In the genomic region with DNA sequence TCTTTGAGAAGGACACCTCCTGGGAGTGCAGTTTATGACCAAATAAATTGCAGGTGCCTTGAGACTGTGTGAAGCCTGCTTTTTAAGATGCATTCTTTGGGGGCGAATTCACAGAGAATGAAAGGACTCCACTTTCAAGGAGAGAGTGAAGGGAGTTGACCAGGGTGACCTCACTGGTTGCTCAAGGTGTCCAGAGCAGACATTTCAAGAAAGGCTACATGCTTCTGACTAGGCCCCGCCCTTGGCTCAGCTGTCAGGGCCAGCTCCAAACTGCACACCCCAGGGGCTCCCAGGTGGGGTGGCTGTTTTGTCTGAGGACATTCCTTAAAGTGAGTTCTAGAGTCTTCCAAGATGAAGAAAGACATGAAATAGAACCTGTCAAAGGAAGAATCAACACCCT, we compare ENCODE assay signal across 27 mouse cellular contexts. TPM values are rescaled to one million over a fixed set of nuclear protein-coding genes. Genes with fewer than 3 reads are reported as not detected.
DNase-seq lines count a peak whose midpoint lies in the region; ATAC-seq and TF ChIP-seq lines count a peak whose summit lies in the region.
"Had no signal": no experiment of that assay in that cellular context is flagged by ENCODE, and none has a peak within 500 bp of the region (broad histone marks: within the 10 kb centered on the region; RNA-seq: fewer than 3 reads in every experiment).

No protein-coding gene starts in this region.

- no peak overlapping the region for H3K4me3 ChIP-seq in lung, postnatal 0 days (ENCODE audit: low read depth, low read length)
- no peak overlapping the region for H3K4me3 ChIP-seq in stomach, embryonic 15.5 days (replicated peaks)
- no peak overlapping the region for H3K4me3 ChIP-seq in stomach, postnatal 0 days (ENCODE audit: low read depth, low read length)
- H3K4me3 ChIP-seq in neural tube, embryonic 15.5 days (replicated peaks): no peak overlapping the region
- H3K4me3 ChIP-seq: embryonic facial prominence, embryonic 13.5 days; embryonic facial prominence, embryonic 15.5 days; erythroblast, embryonic 14.5 days; forebrain, embryonic 10.5 days; forebrain, embryonic 12.5 days had no signal

- H3K9me3 ChIP-seq in lung, postnatal 0 days (ENCODE audit: low read length): no peaks in the 10 kb centered on the region
- H3K9me3 ChIP-seq in stomach, embryonic 15.5 days: no peaks in the 10 kb centered on the region
- no peaks in the 10 kb centered on the region for H3K9me3 ChIP-seq in stomach, postnatal 0 days (ENCODE audit: control insufficient read depth, low read length)
- no peaks in the 10 kb centered on the region for H3K9me3 ChIP-seq in neural tube, embryonic 15.5 days (replicated peaks)
- H3K9me3 ChIP-seq: embryonic facial prominence, embryonic 13.5 days; embryonic facial prominence, embryonic 15.5 days; forebrain, embryonic 10.5 days; forebrain, embryonic 12.5 days; G1E had no signal

- DNase-seq in lung, postnatal 0 days (ENCODE audit: low spot score): peak; percentile 63
- DNase-seq in lung, postnatal 4 days: no peak
- no peak for DNase-seq in stomach, postnatal 0 days (ENCODE audit: low spot score)
- DNase-seq: adrenal gland, adult 8-10 months; adrenal gland, postnatal 14 days; adrenal gland, postnatal 36 days; B cell, adult 2 months; cerebellum, adult 11 months; cerebellum, adult 18-20 months; cerebellum, adult 8-10 months; cerebellum, adult 9-11 months; cerebellum, postnatal 14 days; cerebellum, postnatal 36 days; embryo, embryonic 11 days had no signal

- H3K27me3 ChIP-seq in lung, postnatal 0 days (replicated peaks; ENCODE audit: insufficient read depth, low read length): peaks cover 18% of the 10 kb centered on the region
- peaks cover 33% of the 10 kb centered on the region for H3K27me3 ChIP-seq in stomach, embryonic 15.5 days (replicated peaks)
- H3K27me3 ChIP-seq in stomach, postnatal 0 days (ENCODE audit: control insufficient read depth, insufficient read depth, low read length): 0 out of 2 replicates have a peak, but pooled peaks cover 3% of the 10 kb centered on the region
- H3K27me3 ChIP-seq in neural tube, embryonic 15.5 days (replicated peaks): peaks cover 52% of the 10 kb centered on the region
- H3K27me3 ChIP-seq: Patski had no signal

- TF ChIP-seq CTCF in lung, postnatal 0 days (IDR thresholded peaks at IDR 0.05): no peak
- TF ChIP-seq CTCF in stomach, postnatal 0 days (IDR thresholded peaks at IDR 0.05; ENCODE audit: low read depth): no peak

- no peak overlapping the region for H3K4me2 ChIP-seq in lung, postnatal 0 days (replicated peaks; ENCODE audit: low read depth, low read length)
- no peak overlapping the region for H3K4me2 ChIP-seq in stomach, embryonic 15.5 days
- H3K4me2 ChIP-seq in stomach, postnatal 0 days (replicated peaks; ENCODE audit: low read depth): no peak overlapping the region
- no peak overlapping the region for H3K4me2 ChIP-seq in neural tube, embryonic 15.5 days
- H3K4me2 ChIP-seq: embryonic facial prominence, embryonic 13.5 days; embryonic facial prominence, embryonic 15.5 days; forebrain, embryonic 12.5 days had no signal

- TF ChIP-seq EP300 in lung, postnatal 0 days (IDR thresholded peaks at IDR 0.05): no peak
- TF ChIP-seq EP300 in stomach, postnatal 0 days (optimal IDR thresholded peaks at IDR 0.05): no peak

- 78% methylated on average over 2 of the region's 2 CpGs for WGBS in lung, postnatal 0 days
- WGBS in stomach, embryonic 15.5 days: 91% methylated on average over 2 of the region's 2 CpGs
- WGBS in stomach, postnatal 0 days: 84% methylated on average over 2 of the region's 2 CpGs
- 82% methylated on average over 2 of the region's 2 CpGs for WGBS in neural tube, embryonic 15.5 days

- no peaks in the 10 kb centered on the region for H3K4me1 ChIP-seq in lung, postnatal 0 days (ENCODE audit: insufficient read depth, low read depth, low read length)
- peaks cover 11% of the 10 kb centered on the region; the same call in 1 of the 2 replicates for H3K4me1 ChIP-seq in stomach, embryonic 15.5 days
- no peaks in the 10 kb centered on the region for H3K4me1 ChIP-seq in stomach, postnatal 0 days (replicated peaks; ENCODE audit: control insufficient read depth, insufficient read depth)
- peaks cover 13% of the 10 kb centered on the region for H3K4me1 ChIP-seq in neural tube, embryonic 15.5 days

- peak; percentile 70 for ATAC-seq in lung, postnatal 0 days
- no peak for ATAC-seq in stomach, embryonic 15.5 days (ENCODE audit: insufficient read depth, low FRiP score, low read depth)
- ATAC-seq in stomach, postnatal 0 days (ENCODE audit: low FRiP score, low TSS enrichment): 0 out of 2 replicates have a peak, but pooled peaks have one; percentile 39
- ATAC-seq in neural tube, embryonic 15.5 days (ENCODE audit: low FRiP score): no peak
- ATAC-seq: activated CD4-positive, CD25-positive, alpha-beta regulatory T cell, adult 4 months; CD4-positive, CD25-positive, alpha-beta regulatory T cell, adult 4 months; forebrain, embryonic 14.5 days; forebrain, embryonic 16.5 days; Patski had no signal

- H3K27ac ChIP-seq in lung, postnatal 0 days (ENCODE audit: low read length): no peak overlapping the region
- H3K27ac ChIP-seq in stomach, embryonic 15.5 days: 0 out of 2 replicates have a peak overlapping the region, but pooled peaks have one; percentile 26
- H3K27ac ChIP-seq in stomach, postnatal 0 days (replicated peaks): no peak overlapping the region
- H3K27ac ChIP-seq in neural tube, embryonic 15.5 days (replicated peaks): no peak overlapping the region
- H3K27ac ChIP-seq: embryonic facial prominence, embryonic 13.5 days; embryonic facial prominence, embryonic 15.5 days; forebrain, embryonic 10.5 days; forebrain, embryonic 12.5 days had no signal

- H3K36me3 ChIP-seq in lung, postnatal 0 days (ENCODE audit: insufficient read depth, low read length): no peaks in the 10 kb centered on the region
- H3K36me3 ChIP-seq in stomach, embryonic 15.5 days: no peaks in the 10 kb centered on the region
- no peaks in the 10 kb centered on the region for H3K36me3 ChIP-seq in stomach, postnatal 0 days (ENCODE audit: control insufficient read depth, insufficient read depth, low read length)
- no peaks in the 10 kb centered on the region for H3K36me3 ChIP-seq in neural tube, embryonic 15.5 days
- H3K36me3 ChIP-seq: embryonic facial prominence, embryonic 13.5 days; embryonic facial prominence, embryonic 15.5 days; forebrain, embryonic 10.5 days; forebrain, embryonic 12.5 days; G1E had no signal

- no peak overlapping the region for H3K9ac ChIP-seq in lung, postnatal 0 days (replicated peaks; ENCODE audit: low read depth)
- H3K9ac ChIP-seq in stomach, embryonic 15.5 days: no peak overlapping the region
- H3K9ac ChIP-seq in stomach, postnatal 0 days (ENCODE audit: low read length): no peak overlapping the region
- H3K9ac ChIP-seq in neural tube, embryonic 15.5 days (replicated peaks): no peak overlapping the region
- H3K9ac ChIP-seq: embryonic facial prominence, embryonic 13.5 days; embryonic facial prominence, embryonic 15.5 days; forebrain, embryonic 12.5 days had no signal

RNA-seq across cellular contexts. Expression of gene Atp2c2, which starts 2.6 kb away (rescaled TPM):
- 1.5 and 2.1 TPM in 2 replicates for polyA plus RNA-seq in lung, postnatal 0 days (2015; fragmentation: Nextera tagmentation; extraction: Ambion mirVana)
- 5.3 TPM in 2 replicates for polyA plus RNA-seq in stomach, embryonic 15.5 days (2015; fragmentation: Nextera tagmentation; extraction: Ambion mirVana)
- polyA plus RNA-seq in stomach, postnatal 0 days (2015; fragmentation: Nextera tagmentation; extraction: Ambion mirVana): 7.7 and 8.8 TPM in 2 replicates
- 0.36 and 0.41 TPM in 2 replicates for polyA plus RNA-seq in neural tube, embryonic 15.5 days (2015; fragmentation: Nextera tagmentation; extraction: Ambion mirVana)
- polyA plus RNA-seq: activated CD4-positive, CD25-positive, alpha-beta regulatory T cell, adult 4 months; erythroblast, embryonic 14.5 days; G1E had no signal

RNA-seq across cellular contexts. Expression of gene Wfdc1, which starts 31.0 kb away (rescaled TPM):
- polyA plus RNA-seq in lung, postnatal 0 days (2015; fragmentation: Nextera tagmentation; extraction: Ambion mirVana): 130 and 164 TPM in 2 replicates
- 18.5 and 21.8 TPM in 2 replicates for polyA plus RNA-seq in stomach, embryonic 15.5 days (2015; fragmentation: Nextera tagmentation; extraction: Ambion mirVana)
- polyA plus RNA-seq in stomach, postnatal 0 days (2015; fragmentation: Nextera tagmentation; extraction: Ambion mirVana): 58.0 and 61.0 TPM in 2 replicates
- polyA plus RNA-seq in neural tube, embryonic 15.5 days (2015; fragmentation: Nextera tagmentation; extraction: Ambion mirVana): 5.9 and 6.2 TPM in 2 replicates
- polyA plus RNA-seq: activated CD4-positive, CD25-positive, alpha-beta regulatory T cell, adult 4 months; CD4-positive, CD25-positive, alpha-beta regulatory T cell, adult 4 months; erythroblast, embryonic 14.5 days; G1E; Patski had no signal

Comparison
In these comparisons a context has a peak if more than half of its experiments do, and no peak if none do; other contexts are left out.
1. ATAC-seq: peak in lung, postnatal 0 days (single experiment) and stomach, postnatal 0 days (single experiment); none in stomach, embryonic 15.5 days (single experiment) and neural tube, embryonic 15.5 days (single experiment).